Comparison of ENCODE assay signal across 8 mouse cellular contexts in genomic region chr11:59208153-59208831, GRCm38 (mm10). TPM values are rescaled to one million over a fixed set of nuclear protein-coding genes. Genes with fewer than 3 reads are reported as not detected.
DNase-seq lines count a peak whose midpoint lies in the region; ATAC-seq and TF ChIP-seq lines count a peak whose summit lies in the region.

Gene 2310033P09Rik (plus strand): TSS chr11:59208321.

- no peaks in the 10 kb centered on the region for H3K27me3 ChIP-seq in Patski
- H3K27me3 ChIP-seq in hindbrain, embryonic 12.5 days: no peaks in the 10 kb centered on the region

- POLR2A ChIA-PET in Patski (lab: Charles Lee): interaction anchor here (0.9 kb wide), 1 partner anchor 10 kb away, joined by 3 read pairs; no protein-coding TSS in a partner anchor

- 1% methylated on average over 65 of the region's 67 CpGs for WGBS in hindbrain, embryonic 12.5 days

- CTCF ChIA-PET in Patski (lab: Charles Lee): interaction anchor here (1.0 to 2.3 kb wide), 2 partner anchors 11 to 29 kb away, joined by 3 to 11 read pairs; no protein-coding TSS in a partner anchor

- H3K4me1 ChIP-seq in hindbrain, embryonic 12.5 days: peaks cover 26% of the 10 kb centered on the region

- H3K9me3 ChIP-seq in hindbrain, embryonic 12.5 days (replicated peaks): no peaks in the 10 kb centered on the region

- in situ Hi-C loops in Patski (cut with MboI; ENCODE audit: low pct_unique_long_range_greater_than_20kb): no loop called here

- peaks cover 58% of the 10 kb centered on the region for H3K36me3 ChIP-seq in hindbrain, embryonic 12.5 days

- no peak for TF ChIP-seq CTCF in Patski (IDR thresholded peaks at IDR 0.05)

- peak within 1 kb of the TSS; percentile 85 for H3K9ac ChIP-seq in hindbrain, embryonic 12.5 days

- peak within 1 kb of the TSS; percentile 92 for H3K27ac ChIP-seq in hindbrain, embryonic 12.5 days

- DNase-seq in Patski (ENCODE audit: low read depth, low spot score): no peak
- peak; percentile 96 to 97 for DNase-seq in cerebellum, postnatal 14 days
- DNase-seq in frontal cortex, postnatal 14 days (ENCODE audit: low spot score in 2 of 2): peak; percentile 93 to 94
- peak; percentile 93 to 97 for DNase-seq in layer of hippocampus, postnatal 14 days (ENCODE audit: low spot score in 2 of 2)
- DNase-seq in lung, postnatal 10 days: peak; percentile 95
- peak; percentile 93 for DNase-seq in ovary, postnatal 14 days (ENCODE audit: low spot score)
- peak; percentile 80 to 86 for DNase-seq in thymus, postnatal 10 days (ENCODE audit: low spot score in 2 of 2)

- peak within 1 kb of the TSS; percentile 87 for H3K4me2 ChIP-seq in hindbrain, embryonic 12.5 days (replicated peaks)

- peak; percentile 40 for ATAC-seq in Patski
- peak; percentile 85 for ATAC-seq in hindbrain, embryonic 12.5 days (ENCODE audit: low FRiP score)

- H3K4me3 ChIP-seq in hindbrain, embryonic 12.5 days: peak within 1 kb of the TSS; percentile 89

RNA-seq across cellular contexts. Expression of gene 2310033P09Rik, which starts in this region (rescaled TPM):
- 24.6 TPM for polyA plus RNA-seq in Patski (2021)
- polyA plus RNA-seq in hindbrain, embryonic 12.5 days (2016; fragmentation: Nextera tagmentation; extraction: Ambion mirVana): 29.6 and 31.9 TPM in 2 replicates
- total RNA-seq in layer of hippocampus, postnatal 14 days (2021): 10 to 100 TPM; 22.9 to 28.8 TPM
